Mouse (Mus musculus) spleen, adult 2 months (tissue): ENCODE data around the gene Sipa1l2. TPM values are rescaled to one million over a fixed set of nuclear protein-coding genes. Genes with fewer than 3 reads are reported as not detected.

Experiments used
- DNase-seq, 2 experiments: peaks; one replicate each; pipeline versions ENCODE4 v3.0.0 to v3.0.0-alpha.2; 2012 to 2021; ENCODE audit warnings: low spot score in 2 of 2, low read depth in 1 of 2
- H3K27ac ChIP-seq: fragments of 200-500 bp; 2 replicates; pipeline ENCODE4 v1.5.1; 2012; ENCODE audit warnings: low read length, inconsistent platforms; ENCODE audit not compliant: insufficient read depth
- H3K27me3 ChIP-seq: fragments of 200-500 bp; 2 replicates; pipeline ENCODE4 v1.6.1; 2012; ENCODE audit warnings: mild to moderate bottlenecking, moderate library complexity, low read length, inconsistent platforms; ENCODE audit not compliant: control insufficient read depth, insufficient read depth
- H3K36me3 ChIP-seq: fragments of 200-500 bp; 2 replicates; pipeline ENCODE4 v1.6.1; 2012; ENCODE audit warnings: mild to moderate bottlenecking, low read length, inconsistent platforms; ENCODE audit not compliant: control insufficient read depth, insufficient read depth
- H3K4me1 ChIP-seq: fragments of 200-500 bp; 2 replicates; pipeline ENCODE4 v1.6.1; 2011; ENCODE audit warnings: inconsistent platforms; ENCODE audit not compliant: control insufficient read depth, insufficient read depth, insufficient read length
- H3K4me3 ChIP-seq: fragments of 200-500 bp; 2 replicates; pipeline ENCODE4 v1.5.1; 2011; ENCODE audit warnings: mild to moderate bottlenecking, inconsistent platforms; ENCODE audit not compliant: insufficient read depth, insufficient read length; ENCODE audit errors: extremely low read depth
- CTCF ChIP-seq: fragments of 200-500 bp; IDR thresholded peaks from 2 replicates; pipeline ENCODE4 v1.5.1; 2011; ENCODE audit warnings: mild to moderate bottlenecking, inconsistent platforms; ENCODE audit not compliant: insufficient read depth, insufficient read length, insufficient replicate concordance; ENCODE audit errors: extremely low read depth
- POLR2A ChIP-seq: fragments of 200-500 bp; IDR thresholded peaks from 2 replicates; pipeline ENCODE4 v1.6.1; 2011; ENCODE audit warnings: low read depth, low read length, inconsistent platforms
- WGBS: fragments of 180-500 bp; shearing (Covaris S2); methylation state at CpG from one replicate; pipeline ENCODE4 v1.1.7; 2018; 5-methylcytosine and 5-hydroxymethylcytosine counted together
- polyA plus RNA-seq: library from polyadenylated mRNA; depleted of rRNA; stranded (reverse); fragments of >200 nt; gene quantifications from 2 replicates; pipeline ENCODE4 v1.2.3, GENCODE M21; 2012

The Sipa1l2 gene
- polyA plus RNA-seq, 1 experiment, result 9.7 TPM

DNA sequence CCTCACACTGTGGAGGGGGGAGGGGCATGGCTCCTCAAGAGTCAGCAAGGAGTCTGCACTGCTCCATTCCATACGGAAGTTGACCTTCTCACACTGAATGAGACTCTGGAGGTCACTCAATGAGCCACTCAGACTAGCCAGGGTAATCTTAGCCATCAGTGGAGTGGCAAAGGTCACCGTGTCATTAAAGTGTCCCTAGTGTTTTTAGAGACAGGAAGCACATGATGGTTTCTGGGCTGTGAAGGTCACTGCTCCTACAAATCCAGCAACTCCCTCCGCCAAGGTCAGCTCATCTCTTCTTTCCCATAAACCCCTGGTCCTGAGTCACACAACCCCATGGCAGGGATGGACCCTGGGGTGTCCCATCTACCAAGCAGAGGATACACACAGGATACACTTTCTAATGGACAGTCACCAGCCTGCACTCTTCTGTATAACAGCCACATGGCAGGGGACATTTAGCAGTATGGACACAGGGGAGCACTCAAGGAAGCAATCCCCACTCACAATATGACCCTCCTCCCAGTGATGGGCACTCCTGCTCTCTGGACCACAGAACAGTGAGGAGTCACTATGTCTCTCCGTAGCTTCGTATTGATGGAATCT is 87.0 kb downstream of the Sipa1l2 start:
- no peak for TF ChIP-seq CTCF
- TF ChIP-seq POLR2A, result no peak
- H3K27ac ChIP-seq, result no peak overlapping the region
- no peak for DNase-seq
- 89% methylated on average over 5 of the region's 5 CpGs for WGBS
- no peak overlapping the region for H3K4me3 ChIP-seq
- H3K4me1 ChIP-seq, result no peaks in the 10 kb centered on the region; the same call in 1 of the 2 replicates
- H3K36me3 ChIP-seq, result peaks cover 15% of the 10 kb centered on the region
- H3K27me3 ChIP-seq, result no peaks in the 10 kb centered on the region

DNA sequence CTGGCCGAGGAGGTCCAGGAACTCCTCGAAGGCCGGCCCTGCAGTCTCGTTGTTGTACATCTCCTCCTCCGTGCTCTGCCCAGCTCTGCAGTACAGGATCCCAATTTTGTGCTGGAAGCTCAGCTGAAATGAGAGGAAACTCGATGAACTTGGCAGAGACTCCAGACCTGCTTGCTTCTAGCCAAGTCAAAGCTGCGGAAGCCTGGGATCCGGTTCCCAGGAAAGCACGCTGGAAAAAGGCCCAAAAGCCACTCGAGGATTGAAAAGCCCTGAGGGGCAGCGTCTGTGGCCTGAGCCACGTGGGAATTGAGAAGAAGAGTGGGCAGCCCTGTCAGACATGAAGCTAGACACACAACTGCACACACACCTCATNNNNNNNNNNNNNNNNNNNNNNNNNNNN is 94.7 kb downstream of the Sipa1l2 start:
- H3K4me3 ChIP-seq, result no peak overlapping the region
- H3K36me3 ChIP-seq, result peaks cover 17% of the 10 kb centered on the region
- H3K27me3 ChIP-seq, result no peaks in the 10 kb centered on the region
- no peak for TF ChIP-seq CTCF
- TF ChIP-seq POLR2A, result no peak
- DNase-seq, result no peak
- no peaks in the 10 kb centered on the region for H3K4me1 ChIP-seq
- WGBS, result 88% methylated on average over 12 of the region's 12 CpGs
- H3K27ac ChIP-seq, result no peak overlapping the region

DNA sequence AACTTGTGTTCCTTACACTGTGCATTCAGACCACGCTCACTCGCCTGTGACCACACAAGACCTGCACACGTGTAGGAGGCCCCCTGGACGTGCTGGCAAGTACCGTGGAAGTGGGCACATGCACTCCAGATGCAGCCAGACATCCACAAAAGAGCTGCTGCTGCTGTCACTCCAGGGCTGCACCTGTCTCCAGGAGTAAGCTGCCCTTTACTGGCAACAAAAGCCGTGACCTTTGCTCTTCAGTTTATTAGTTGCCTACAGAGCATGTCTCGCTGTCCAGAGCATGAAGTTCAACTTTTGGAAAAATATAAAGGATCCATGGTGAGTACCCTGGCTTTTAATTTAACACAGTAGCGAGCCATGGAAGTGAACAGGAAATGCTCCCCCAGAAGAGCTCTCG is 98.2 kb downstream of the Sipa1l2 start:
- WGBS, result 77% methylated on average over 9 of the region's 9 CpGs
- Histone ChIP-seq H3K4me1 (no peaks in the 10 kb centered on the region), H3K4me3 (no peak overlapping the region), H3K36me3 (peaks cover 18% of the 10 kb centered on the region), H3K27ac (no peak overlapping the region), H3K27me3 (no peaks in the 10 kb centered on the region)
- TF ChIP-seq CTCF (no peak), POLR2A (no peak)
- no peak for DNase-seq

DNA sequence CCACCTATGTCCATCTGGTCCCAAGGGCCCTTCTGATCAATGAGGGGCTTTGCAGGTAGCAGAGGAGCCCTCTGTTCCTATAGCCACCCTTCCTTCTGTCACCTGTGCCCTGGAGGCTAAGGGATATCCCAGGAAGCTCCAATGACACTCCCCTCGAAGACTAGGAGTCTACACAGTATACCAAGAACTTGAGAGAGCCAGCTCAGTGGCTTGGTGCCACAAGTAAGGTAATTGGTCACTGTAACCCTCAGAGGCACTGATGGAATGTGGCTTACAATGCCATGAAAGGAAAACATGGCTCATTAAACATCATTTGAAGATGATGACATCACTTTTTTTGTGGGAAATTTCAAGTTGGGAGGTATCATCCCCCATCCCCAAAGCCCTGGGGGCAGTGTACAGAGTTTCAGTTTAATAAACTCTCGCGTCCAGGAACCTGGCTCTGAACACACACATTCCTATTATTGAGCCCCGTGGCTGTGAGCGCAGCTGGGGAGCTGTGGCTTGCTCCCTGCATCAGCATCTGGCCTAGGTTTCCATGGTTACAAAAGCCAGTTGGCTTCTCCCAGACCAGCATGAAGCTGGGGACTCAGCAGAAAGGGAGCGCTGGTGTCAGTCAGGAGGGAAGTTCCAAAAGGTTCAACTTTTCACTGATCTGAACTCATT is 104.3 kb downstream of the Sipa1l2 start:
- DNase-seq, result no peak
- 82% methylated on average over 6 of the region's 6 CpGs for WGBS

DNA sequence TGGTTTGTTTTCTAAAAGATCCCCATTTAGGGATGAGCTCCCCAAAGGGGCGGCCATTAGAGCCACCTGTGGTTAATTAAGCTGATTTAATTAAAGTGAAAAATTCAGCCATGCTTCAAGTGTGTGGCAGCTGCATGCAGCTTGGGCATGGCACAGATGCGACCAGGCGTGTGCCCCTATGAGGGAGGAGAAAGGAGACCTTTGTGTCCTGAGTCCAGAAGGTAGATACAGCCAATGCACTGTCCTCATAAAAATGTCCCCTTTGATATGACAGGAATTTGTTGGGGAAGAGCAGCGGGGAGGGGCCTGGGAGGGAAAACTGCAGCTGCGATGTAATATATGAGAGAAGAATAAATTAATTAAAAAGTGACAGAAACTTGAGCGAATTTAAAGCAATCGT is 106.7 kb downstream of the Sipa1l2 start:
- 92% methylated on average over 7 of the region's 7 CpGs for WGBS
- Histone ChIP-seq H3K36me3 (peaks cover 5% of the 10 kb centered on the region), H3K4me1 (peaks cover 14% of the 10 kb centered on the region; the same call in 1 of the 2 replicates), H3K27ac (no peak overlapping the region), H3K27me3 (no peaks in the 10 kb centered on the region), H3K4me3 (no peak overlapping the region)
- no peak for DNase-seq
- no peak for TF ChIP-seq POLR2A
- no peak for TF ChIP-seq CTCF

More for the DNA sequence above, 104.3 kb downstream of the Sipa1l2 start:
- peaks cover 9% of the 10 kb centered on the region; the same call in 1 of the 2 replicates for H3K4me1 ChIP-seq
- H3K27ac ChIP-seq, result no peak overlapping the region
- TF ChIP-seq CTCF, result no peak
- TF ChIP-seq POLR2A, result no peak
- no peaks in the 10 kb centered on the region for H3K27me3 ChIP-seq
- H3K4me3 ChIP-seq, result no peak overlapping the region
- H3K36me3 ChIP-seq, result peaks cover 9% of the 10 kb centered on the region

DNA sequence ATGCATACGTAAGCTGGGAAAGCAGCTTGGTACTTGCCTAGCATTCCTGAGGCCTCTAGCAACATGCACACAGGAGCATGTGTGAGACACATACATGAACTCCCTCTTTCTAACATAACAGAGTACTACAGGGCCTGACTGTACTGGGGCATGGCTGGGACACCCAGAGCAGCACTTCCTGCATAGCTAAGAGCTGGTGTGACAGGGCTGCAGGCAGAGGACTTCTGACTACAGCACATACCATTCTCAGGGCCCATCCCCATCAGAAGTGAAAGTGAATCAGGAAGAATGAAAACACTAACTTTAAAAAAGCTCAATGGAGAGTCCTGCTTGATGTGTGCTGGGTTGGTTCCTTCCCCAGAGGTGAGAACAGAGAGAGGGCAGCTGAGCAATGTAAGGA is 108.1 kb downstream of the Sipa1l2 start:
- WGBS, result 91% methylated on average over 1 of the region's 1 CpGs
- peak; percentile 12 to 26 for DNase-seq
- Histone ChIP-seq H3K27ac (peak overlapping the region; percentile 59), H3K4me1 (peaks cover 14% of the 10 kb centered on the region), H3K4me3 (no peak overlapping the region), H3K27me3 (no peaks in the 10 kb centered on the region), H3K36me3 (peaks cover 2% of the 10 kb centered on the region; the same call in 1 of the 2 replicates)
- no peak for TF ChIP-seq CTCF
- no peak for TF ChIP-seq POLR2A

DNA sequence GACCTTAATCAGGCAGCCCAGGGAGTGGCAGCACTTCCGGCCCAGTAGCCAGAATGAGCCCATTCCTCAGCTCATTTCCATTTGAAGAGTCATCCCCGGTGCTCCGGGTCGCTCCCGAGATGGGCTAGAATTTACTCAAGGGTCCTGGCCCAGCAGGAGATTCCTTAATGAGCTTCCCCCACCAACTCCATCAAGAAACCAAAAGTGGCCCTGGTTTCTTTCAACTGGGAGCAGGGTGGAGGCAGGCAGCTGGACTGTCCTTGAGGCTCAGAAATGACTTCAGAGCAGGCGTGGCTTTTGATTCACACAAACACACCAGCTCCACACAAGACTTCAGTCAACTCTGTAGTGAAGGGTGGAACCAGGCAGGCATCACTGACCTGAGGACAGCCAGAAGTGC is 109.0 kb downstream of the Sipa1l2 start:
- Histone ChIP-seq H3K4me3 (no peak overlapping the region), H3K36me3 (peaks cover 2% of the 10 kb centered on the region; the same call in 1 of the 2 replicates), H3K4me1 (peaks cover 14% of the 10 kb centered on the region), H3K27me3 (no peaks in the 10 kb centered on the region), H3K27ac (peak overlapping the region; percentile 48)
- no peak for TF ChIP-seq POLR2A
- TF ChIP-seq CTCF, result no peak
- WGBS, result 91% methylated on average over 6 of the region's 6 CpGs
- no peak for DNase-seq
